In the genomic region with DNA sequence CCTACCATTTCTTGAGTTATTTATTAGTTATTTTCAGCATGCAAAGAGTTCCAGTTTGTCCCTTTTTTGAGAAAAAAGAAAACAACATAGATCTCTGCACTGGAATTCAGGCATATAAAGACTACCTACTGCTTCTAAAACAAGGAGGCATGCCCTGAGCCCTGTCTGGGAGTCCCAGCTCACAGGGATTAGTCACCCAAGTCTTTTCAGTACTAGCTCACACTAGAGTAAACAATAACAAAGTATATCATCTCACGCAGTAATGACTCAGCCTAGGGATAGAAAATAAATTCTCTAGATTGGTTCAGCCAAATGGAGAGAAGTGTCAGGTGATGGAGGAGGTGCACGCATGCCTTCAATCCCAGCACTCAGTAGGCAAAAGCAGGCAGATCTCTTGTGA, we compare ENCODE assay signal across 22 mouse cellular contexts. TPM values are rescaled to one million over a fixed set of nuclear protein-coding genes. Genes with fewer than 3 reads are reported as not detected.
DNase-seq lines count a peak whose midpoint lies in the region; ATAC-seq and TF ChIP-seq lines count a peak whose summit lies in the region.
"Had no signal": no experiment of that assay in that cellular context is flagged by ENCODE, and none has a peak within 500 bp of the region (broad histone marks: within the 10 kb centered on the region; RNA-seq: fewer than 3 reads in every experiment).

No protein-coding gene starts in this region.

- 79% methylated on average over 2 of the region's 2 CpGs for WGBS in lung, adult 2 months

- intact Hi-C loops in heart, postnatal 36 days (cut with DNase I): no loop called here

- POLR2A ChIA-PET in Patski (lab: Charles Lee): no interaction called here

- TF ChIP-seq CTCF in Patski (IDR thresholded peaks at IDR 0.05): no peak
- no peak for TF ChIP-seq CTCF in lung, adult 2 months (IDR thresholded peaks at IDR 0.05; ENCODE audit: insufficient read depth, low read length)

- H3K27me3 ChIP-seq in Patski: no peaks in the 10 kb centered on the region
- H3K27me3 ChIP-seq: embryonic facial prominence, embryonic 12.5 days; forebrain, embryonic 13.5 days; forebrain, embryonic 15.5 days had no signal

- DNase-seq in heart, adult 11 months: peak; percentile 77
- DNase-seq in heart, postnatal 36 days: no peak
- peak; percentile 66 for DNase-seq in 3T3-L1 (ENCODE audit: low read depth, low spot score)
- peak; percentile 67 for DNase-seq in Muller cell, postnatal 12 days (ENCODE audit: inconsistent ontology term)
- peak; percentile 19 for DNase-seq in Patski (ENCODE audit: low read depth, low spot score)
- DNase-seq in gastrocnemius, adult 18-20 months (ENCODE audit: low spot score): no peak
- DNase-seq in MN1 (ENCODE audit: low spot score): no peak
- no peak for DNase-seq in lung, adult 2 months
- DNase-seq: adrenal gland, adult 2 months; adrenal gland, postnatal 10 days; adrenal gland, postnatal 25 days; cerebellum, adult 11-12 months; cerebellum, adult 2 months; cerebellum, adult 9-10 months; cerebellum, postnatal 10 days; cerebellum, postnatal 25 days; forebrain, postnatal 0 days had no signal

- peak; percentile 73 for ATAC-seq in Patski
- ATAC-seq: forebrain, embryonic 13.5 days; forebrain, embryonic 15.5 days; forebrain, postnatal 0 days had no signal

- in situ Hi-C loops in Patski (cut with MboI; ENCODE audit: low pct_unique_long_range_greater_than_20kb): no loop called here

- CTCF ChIA-PET in Patski (lab: Charles Lee): no interaction called here

- no peak overlapping the region for H3K4me3 ChIP-seq in lung, adult 2 months (replicated peaks; ENCODE audit: extremely low read depth, low read depth, low read length)
- H3K4me3 ChIP-seq: embryonic facial prominence, embryonic 10.5 days; embryonic facial prominence, embryonic 12.5 days; forebrain, embryonic 13.5 days; forebrain, embryonic 15.5 days had no signal

- no peaks in the 10 kb centered on the region for H3K4me1 ChIP-seq in lung, adult 2 months (ENCODE audit: control insufficient read depth, insufficient read depth, low read length)
- H3K4me1 ChIP-seq: embryonic facial prominence, embryonic 10.5 days; embryonic facial prominence, embryonic 12.5 days; forebrain, embryonic 13.5 days; forebrain, embryonic 15.5 days had no signal

- TF ChIP-seq POLR2A in lung, adult 2 months (IDR thresholded peaks at IDR 0.05; ENCODE audit: borderline replicate concordance, extremely low read depth, low read depth, low read length): no peak

RNA-seq across cellular contexts. Expression of a gene that starts 14.5 kb away (rescaled TPM):
- total RNA-seq in heart, postnatal 36 days (2021): 10 to 100 TPM; 25.6 to 26.3 TPM
- 2.4 TPM for polyA plus RNA-seq in Patski (2021)
- 1 to 10 TPM; 8.0 to 9.5 TPM for total RNA-seq in gastrocnemius, adult 18-20 months (2021)
- polyA plus RNA-seq in lung, adult 2 months (2012; rRNA removed): 56.1 and 59.8 TPM in 2 replicates
- total RNA-seq: MEL had no signal

RNA-seq across cellular contexts. Expression of a gene that starts 34.1 kb away (rescaled TPM):
- total RNA-seq in heart, postnatal 36 days (2021): 100 to 1,000 TPM; 307 to 334 TPM
- 105 TPM for polyA plus RNA-seq in Patski (2021)
- total RNA-seq in gastrocnemius, adult 18-20 months (2021): 100 to 1,000 TPM; 142 to 147 TPM
- polyA plus RNA-seq in lung, adult 2 months (2012; rRNA removed): 122 and 185 TPM in 2 replicates

RNA-seq across cellular contexts. Expression of a gene that starts 54.5 kb away (rescaled TPM):
- 10 to 100 TPM; 30.6 to 33.2 TPM for total RNA-seq in heart, postnatal 36 days (2021)
- 32.2 TPM for polyA plus RNA-seq in Patski (2021)
- total RNA-seq in gastrocnemius, adult 18-20 months (2021): 1 to 10 TPM; 7.4 to 9.1 TPM
- polyA plus RNA-seq in lung, adult 2 months (2012; rRNA removed): 53.7 and 67.0 TPM in 2 replicates
- total RNA-seq: MEL had no signal

Comparison
In these comparisons a context has a peak if more than half of its experiments do, and no peak if none do; other contexts are left out.
1. DNase-seq: peak in heart, adult 11 months (single experiment), 3T3-L1 (single experiment), Muller cell, postnatal 12 days (single experiment) and Patski (single experiment); none in heart, postnatal 36 days (0 of 2), gastrocnemius, adult 18-20 months (single experiment), MN1 (single experiment) and lung, adult 2 months (single experiment).